Mouse (Mus musculus) liver, embryonic 14.5 days (tissue): ENCODE measurements around the gene Ppm1j. TPM values are rescaled to one million over a fixed set of nuclear protein-coding genes. Genes with fewer than 3 reads are reported as not detected.

Source experiments
- ATAC-seq: fragments of 200-750 bp; cut with Nextera tagmentation; 2 replicates; pipeline ENCODE4 v1.8.0; 2017; ENCODE audit warnings: moderate number of reproducible peaks, mild to moderate bottlenecking, moderate library complexity; ENCODE audit not compliant: insufficient read depth
- DNase-seq, 3 experiments: peaks; one replicate each; pipeline ENCODE4 v3.0.0-alpha.2; 2012 to 2013; ENCODE audit warnings: low read depth in 3 of 3, low spot score in 3 of 3
- H3K27ac ChIP-seq: fragments of 300-500 bp; sonication (generic); 2 replicates; pipeline ENCODE4 v1.5.1; 2014; ENCODE audit warnings: moderate library complexity, mild to moderate bottlenecking, control low read depth, inconsistent platforms
- H3K27me3 ChIP-seq: fragments of 300-500 bp; sonication (generic); 2 replicates; pipeline ENCODE4 v1.6.1; 2014; ENCODE audit warnings: mild to moderate bottlenecking, low read length, moderate library complexity; ENCODE audit not compliant: control insufficient read depth, insufficient read depth
- H3K36me3 ChIP-seq: fragments of 300-500 bp; sonication (generic); replicated peaks from 2 replicates; pipeline ENCODE4 v1.6.1; 2014; ENCODE audit warnings: low read depth; ENCODE audit not compliant: control insufficient read depth, insufficient read depth
- H3K4me1 ChIP-seq, 2 experiments: fragments of 200-500 bp in 1 of 2; fragments of 300-500 bp in 1 of 2; sonication (generic) in 1 of 2; replicated peaks; 2 replicates each; pipeline ENCODE4 v1.6.1; 2012 to 2014; ENCODE audit warnings: antibody characterized with exemption in 1 of 2, inconsistent platforms in 1 of 2, low read length in 1 of 2; ENCODE audit not compliant: control insufficient read depth in 2 of 2, insufficient read depth in 2 of 2
- H3K4me2 ChIP-seq: fragments of 300-500 bp; sonication (generic); 2 replicates; pipeline ENCODE4 v1.6.1; 2014; ENCODE audit warnings: low read depth, mild to moderate bottlenecking, control low read depth, moderate library complexity
- H3K4me3 ChIP-seq, 2 experiments: fragments of 200-500 bp in 1 of 2; fragments of 300-500 bp in 1 of 2; sonication (generic) in 1 of 2; 2 replicates each; pipeline ENCODE4 v1.5.1; 2012 to 2014; ENCODE audit warnings: low read depth in 2 of 2, low read length in 2 of 2, mild to moderate bottlenecking in 2 of 2, control low read depth in 1 of 2, inconsistent platforms in 1 of 2, moderate library complexity in 1 of 2; ENCODE audit not compliant: insufficient read depth in 1 of 2
- H3K9ac ChIP-seq: fragments of 300-500 bp; sonication (generic); replicated peaks from 2 replicates; pipeline ENCODE4 v1.6.1; 2014; ENCODE audit warnings: mild to moderate bottlenecking, control low read depth, moderate library complexity
- H3K9me3 ChIP-seq: fragments of 300-500 bp; sonication (generic); 2 replicates; pipeline ENCODE4 v1.6.1; 2016; ENCODE audit warnings: low read length, mixed read lengths; ENCODE audit not compliant: control insufficient read depth
- CTCF ChIP-seq: IDR thresholded peaks from 2 replicates; pipeline ENCODE4 v1.5.1; 2016; ENCODE audit warnings: antibody characterized with exemption, low read depth, control low read depth
- EP300 ChIP-seq: IDR thresholded peaks from 2 replicates; pipeline ENCODE4 v1.6.1; 2016; ENCODE audit warnings: antibody characterized with exemption, low read depth
- WGBS: fragments of 180-500 bp; shearing (Covaris S2); extraction: QIAGEN DNeasy Blood & Tissue Kit; methylation state at CpG from one replicate; pipeline ENCODE4 v1.1.7; 2014; ENCODE audit not compliant: insufficient replicate concordance; 5-methylcytosine and 5-hydroxymethylcytosine counted together
- polyA plus RNA-seq, 2 experiments: library from polyadenylated mRNA; depleted of rRNA in 1 of 2; stranded (reverse) in 1 of 2; unstranded in 1 of 2; fragments of >200 nt; fragmentation: Nextera tagmentation in 1 of 2; extraction: Ambion mirVana in 1 of 2; gene quantifications; 2 replicates each; pipeline versions ENCODE4 v1.2.1 to v1.2.3; 2012 to 2014

Gene Ppm1j
- polyA plus RNA-seq, 2 experiments = 0.17 TPM; not detected in 1

GRCm38 (mm10) chr3:104770918-104771317 lies 9.9 kb upstream of the Ppm1j start:
- WGBS = 65% methylated on average over 3 of the region's 3 CpGs
- Histone ChIP-seq H3K27me3 (no peaks in the 10 kb centered on the region; the same call in 1 of the 2 replicates), H3K4me2 (no peak overlapping the region), H3K36me3 (no peaks in the 10 kb centered on the region), H3K9ac (no peak overlapping the region), H3K9me3 (no peaks in the 10 kb centered on the region), H3K4me3 (no peak overlapping the region), H3K27ac (no peak overlapping the region), H3K4me1 (no peaks in the 10 kb centered on the region)
- no peak for TF ChIP-seq CTCF
- no peak for TF ChIP-seq EP300
- DNase-seq (no peak), ATAC-seq (no peak)

- DNase-seq (no peak), ATAC-seq (no peak)
- TF ChIP-seq CTCF (no peak), EP300 (no peak)
- Histone ChIP-seq H3K9ac (no peak overlapping the region), H3K4me3 (no peak overlapping the region), H3K4me1 (no peaks in the 10 kb centered on the region), H3K27ac (no peak overlapping the region), H3K36me3 (no peaks in the 10 kb centered on the region), H3K27me3 (peaks cover 5% of the 10 kb centered on the region), H3K4me2 (no peak overlapping the region), H3K9me3 (no peaks in the 10 kb centered on the region)
- WGBS = 23% methylated on average over 6 of the region's 6 CpGs
Observed at GRCm38 (mm10) chr3:104771460-104771859, 9.4 kb upstream of the Ppm1j start.

GRCm38 (mm10) chr3:104773301-104773700 lies 7.6 kb upstream of the Ppm1j start:
- no peak overlapping the region for H3K27ac ChIP-seq
- 70% methylated on average over 7 of the region's 7 CpGs for WGBS
- H3K4me2 ChIP-seq = no peak overlapping the region
- H3K36me3 ChIP-seq = no peaks in the 10 kb centered on the region
- H3K4me3 ChIP-seq = no peak overlapping the region
- H3K27me3 ChIP-seq = peaks cover 23% of the 10 kb centered on the region
- DNase-seq (no peak), ATAC-seq (no peak)
- TF ChIP-seq CTCF = no peak
- no peak for TF ChIP-seq EP300
- H3K4me1 ChIP-seq = no peaks in the 10 kb centered on the region
- H3K9ac ChIP-seq = no peak overlapping the region
- no peaks in the 10 kb centered on the region for H3K9me3 ChIP-seq

- H3K27ac ChIP-seq = no peak overlapping the region
- H3K4me2 ChIP-seq = 0 out of 2 replicates have a peak overlapping the region, but pooled peaks have one; percentile 21
- ATAC-seq (no peak), DNase-seq (no peak)
- TF ChIP-seq EP300 (no peak), CTCF (peak; percentile 45)
- H3K27me3 ChIP-seq = peaks cover 64% of the 10 kb centered on the region
- 4% methylated on average over 20 of the region's 20 CpGs for WGBS
- no peak overlapping the region for H3K9ac ChIP-seq
- no peaks in the 10 kb centered on the region for H3K9me3 ChIP-seq
- H3K4me1 ChIP-seq = peaks cover 0 to 1% of the 10 kb centered on the region in 2 experiments; a peak in 1 of 4 replicates
- no peak overlapping the region for H3K4me3 ChIP-seq
- no peaks in the 10 kb centered on the region for H3K36me3 ChIP-seq
Observed at GRCm38 (mm10) chr3:104777342-104777741, 3.5 kb upstream of the Ppm1j start.

GRCm38 (mm10) chr3:104779949-104780348 lies 907 bp upstream of the Ppm1j start:
- WGBS = 1% methylated on average over 7 of the region's 7 CpGs
- Histone ChIP-seq H3K4me2 (no peak overlapping the region), H3K27ac (no peak overlapping the region), H3K9me3 (no peaks in the 10 kb centered on the region), H3K9ac (no peak overlapping the region), H3K27me3 (peaks cover 81% of the 10 kb centered on the region), H3K4me3 (no peak overlapping the region), H3K4me1 (peaks cover 0 to 1% of the 10 kb centered on the region in 2 experiments; a peak in 1 of 4 replicates), H3K36me3 (no peaks in the 10 kb centered on the region)
- TF ChIP-seq EP300 (no peak), CTCF (peak; percentile 95)
- ATAC-seq (no peak), DNase-seq (no peak)
